Mouse (Mus musculus): ENCODE results near the gene Adgrg1.
A peak's percentile ranks its signal among the peaks of the same experiment; 100 is the strongest.

Gene Adgrg1

DNA sequence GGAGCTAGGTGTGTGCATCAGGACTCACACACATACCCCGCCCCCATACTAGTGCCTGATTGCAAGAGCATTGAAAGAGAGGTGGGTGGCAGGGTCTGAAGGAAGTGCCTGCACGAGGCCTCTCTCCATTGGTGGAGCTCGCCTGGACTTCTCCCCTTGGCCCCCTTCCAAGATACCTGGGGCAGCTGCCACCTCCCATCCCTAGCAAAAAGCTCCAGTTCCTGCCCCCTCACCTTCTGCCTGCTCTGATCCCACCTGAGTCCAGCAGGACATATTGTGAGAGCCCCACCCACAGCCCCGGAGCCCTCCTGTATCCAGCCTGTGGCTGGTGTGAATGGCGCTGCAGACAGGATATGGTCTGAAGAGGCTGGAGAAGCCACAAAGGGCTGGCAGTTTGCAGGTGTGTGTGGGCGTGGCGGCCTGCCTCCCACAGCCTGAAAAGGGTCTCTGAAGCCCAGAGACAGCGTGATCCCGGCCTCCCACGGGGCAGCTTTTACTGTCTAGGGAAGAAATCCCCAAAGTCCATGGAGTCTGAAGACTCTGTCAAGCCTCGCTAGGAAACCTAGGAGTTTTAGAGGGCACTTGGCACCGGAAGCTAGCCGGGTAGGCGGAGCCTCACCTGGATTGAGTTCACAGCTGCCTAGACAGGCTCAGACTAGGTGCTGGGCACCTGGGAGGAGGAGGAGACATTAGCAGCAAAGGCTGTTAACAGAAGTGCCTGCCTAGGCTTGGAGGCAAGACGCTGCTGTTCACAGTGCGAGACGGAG is 2.3 kb downstream of the Adgrg1 start:
- peak; percentile 64 to 67 for DNase-seq (ENCODE audit: low spot score in 2 of 2)

DNA sequence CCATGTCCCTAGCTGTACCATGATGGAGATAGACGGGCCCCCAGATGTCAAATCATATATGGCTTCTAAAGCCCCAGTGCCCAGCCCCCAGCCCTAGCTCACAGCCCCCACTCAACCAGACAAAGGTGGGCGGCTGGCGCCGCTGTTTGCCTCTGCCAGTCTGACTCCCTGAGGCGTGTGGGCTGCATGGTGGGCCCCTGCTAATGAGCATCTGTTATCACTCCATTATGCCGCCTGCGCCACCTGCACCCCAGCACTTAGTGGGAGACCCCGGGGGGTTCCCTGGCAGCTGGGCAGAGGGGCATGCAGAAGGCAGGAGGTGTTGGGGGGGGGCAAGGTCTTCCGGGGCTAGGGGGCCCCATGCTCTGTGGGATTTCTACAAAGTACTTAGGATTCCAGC is 3.6 kb downstream of the Adgrg1 start:
- DNase-seq (ENCODE audit: low spot score in 2 of 2): no peak

DNA sequence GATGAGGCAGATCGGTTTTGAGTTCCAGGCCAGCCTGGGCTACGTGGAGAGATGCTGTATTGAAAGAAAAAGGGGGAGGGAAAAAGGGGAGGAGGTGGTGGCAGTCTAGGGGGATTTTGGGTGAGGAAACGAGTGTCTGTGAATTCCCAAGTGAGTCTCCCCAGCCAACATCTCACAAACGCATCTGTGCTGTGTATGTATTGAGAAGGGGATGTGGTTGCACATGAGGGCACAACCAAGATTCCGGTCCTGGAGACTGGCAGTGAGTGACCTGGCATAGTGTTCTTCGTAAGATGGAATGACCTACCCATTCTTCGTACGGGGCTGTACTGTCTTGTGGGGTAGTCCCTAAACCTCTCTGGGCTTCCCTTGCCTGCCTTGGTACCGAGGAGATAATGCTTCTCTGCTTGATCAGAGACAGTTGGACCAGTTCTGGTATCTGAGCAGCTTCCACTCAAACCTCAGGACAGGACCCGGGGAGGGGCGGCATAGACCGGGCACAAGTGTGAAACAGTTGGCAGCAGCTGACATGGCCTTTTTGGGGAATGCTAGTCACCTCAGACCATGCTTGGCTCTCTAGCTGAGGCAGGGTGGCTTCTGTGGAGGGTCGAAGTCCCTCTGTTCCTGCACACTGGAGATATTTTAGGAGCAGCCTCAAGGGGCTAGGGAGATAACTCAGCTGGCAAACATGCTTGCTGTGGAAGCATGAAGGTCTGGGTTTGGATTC is 4.2 kb downstream of the Adgrg1 start:
- DNase-seq (ENCODE audit: low spot score in 2 of 2): no peak

DNA sequence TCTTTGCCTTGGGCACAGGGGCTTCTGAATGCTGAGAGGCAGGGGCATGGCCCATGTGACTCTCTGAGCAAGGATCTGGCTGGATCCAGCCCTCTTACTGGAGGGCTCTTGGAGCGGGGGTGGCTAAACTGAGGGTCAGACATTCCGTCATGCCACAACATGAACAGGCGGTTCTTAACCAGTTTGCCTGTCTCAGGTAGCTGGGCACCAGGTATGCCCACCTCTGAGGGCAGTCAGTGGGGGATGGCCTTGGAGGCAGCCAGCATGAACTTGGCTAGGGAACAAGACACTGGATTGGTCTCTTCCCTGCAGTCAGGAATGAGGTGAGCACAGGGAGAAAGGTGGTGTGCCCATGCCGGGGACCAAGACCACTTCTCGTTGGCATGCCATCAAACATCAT is 5.6 kb downstream of the Adgrg1 start:
- no peak for DNase-seq (ENCODE audit: low spot score in 2 of 2)

DNA sequence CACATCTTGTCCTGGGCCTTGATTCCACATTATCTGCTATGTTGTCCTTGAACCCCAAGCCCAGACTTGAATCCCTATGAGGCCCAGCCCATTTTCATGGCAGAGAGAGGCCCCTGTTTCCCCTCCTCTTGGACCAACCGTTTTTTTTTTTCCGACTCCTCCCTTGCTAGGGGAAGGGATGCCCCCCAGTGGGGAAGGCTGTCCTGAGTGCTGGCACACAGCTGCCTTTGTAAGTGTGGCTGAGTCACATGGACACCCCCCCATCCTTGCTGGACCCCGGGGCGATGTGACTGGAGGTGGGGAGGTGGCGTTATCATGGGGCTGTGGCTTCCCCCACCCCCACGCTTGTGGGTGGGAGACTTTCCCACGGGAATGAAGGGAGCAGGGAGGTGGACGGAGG is 6.4 kb downstream of the Adgrg1 start:
- no peak for DNase-seq (ENCODE audit: low spot score in 2 of 2)

DNA sequence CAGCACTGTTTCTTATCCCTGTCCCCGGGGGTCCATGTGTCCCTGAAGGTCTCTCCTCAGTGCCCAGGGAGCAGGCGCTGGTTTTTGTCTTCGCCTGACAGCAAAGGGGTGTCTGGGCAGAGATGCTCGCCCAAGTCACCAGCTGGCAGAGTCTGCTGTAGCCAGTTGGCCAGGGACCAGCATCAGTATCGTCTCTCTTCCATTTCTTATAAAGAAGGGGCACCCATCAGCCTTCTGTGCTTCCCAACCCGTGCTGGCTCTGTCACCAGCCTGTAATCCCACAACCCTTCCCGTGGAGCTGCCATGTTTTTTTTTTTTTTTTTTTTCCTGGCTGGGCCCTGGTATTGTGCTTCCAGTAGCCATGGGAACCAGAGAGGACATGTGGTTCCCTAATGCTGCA is 7.3 kb downstream of the Adgrg1 start:
- no peak for DNase-seq (ENCODE audit: low spot score in 2 of 2)

GRCm38 (mm10) chr8:94983146-94983545 is 8.6 kb downstream of the Adgrg1 start:
- no peak for DNase-seq (ENCODE audit: low spot score in 2 of 2)

- peak in 1 of 2 experiments; percentile 66 for DNase-seq (ENCODE audit: low spot score in 2 of 2)
Observed at GRCm38 (mm10) chr8:94983881-94984516, 9.4 kb downstream of the Adgrg1 start.

GRCm38 (mm10) chr8:94985023-94985422 is 10.5 kb downstream of the Adgrg1 start:
- no peak for DNase-seq (ENCODE audit: low spot score in 2 of 2)

DNA sequence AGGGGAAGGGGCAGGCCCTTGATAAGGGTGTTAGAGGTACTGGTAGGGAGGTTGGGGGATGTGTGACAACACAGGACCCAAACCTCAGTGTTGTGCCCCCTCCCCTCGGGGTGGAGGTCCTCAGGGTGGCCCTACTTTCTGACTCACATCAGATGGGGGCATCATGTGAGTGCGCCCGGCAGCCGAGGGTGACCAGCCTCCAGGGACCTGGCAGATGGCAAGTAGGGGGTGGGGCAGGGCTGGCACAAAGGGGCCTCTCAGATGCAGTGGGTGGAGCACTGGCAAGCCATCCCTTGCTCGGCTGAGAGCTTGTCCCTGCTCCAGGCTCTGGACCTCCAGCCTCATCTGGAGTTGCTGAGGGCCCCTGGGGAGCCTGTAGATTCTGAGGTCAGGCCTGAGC is 12.1 kb downstream of the Adgrg1 start:
- DNase-seq (ENCODE audit: low spot score in 2 of 2): no peak

- no peak for DNase-seq (ENCODE audit: low spot score in 2 of 2)
Observed at GRCm38 (mm10) chr8:94987553-94987952, 13.0 kb downstream of the Adgrg1 start.

DNA sequence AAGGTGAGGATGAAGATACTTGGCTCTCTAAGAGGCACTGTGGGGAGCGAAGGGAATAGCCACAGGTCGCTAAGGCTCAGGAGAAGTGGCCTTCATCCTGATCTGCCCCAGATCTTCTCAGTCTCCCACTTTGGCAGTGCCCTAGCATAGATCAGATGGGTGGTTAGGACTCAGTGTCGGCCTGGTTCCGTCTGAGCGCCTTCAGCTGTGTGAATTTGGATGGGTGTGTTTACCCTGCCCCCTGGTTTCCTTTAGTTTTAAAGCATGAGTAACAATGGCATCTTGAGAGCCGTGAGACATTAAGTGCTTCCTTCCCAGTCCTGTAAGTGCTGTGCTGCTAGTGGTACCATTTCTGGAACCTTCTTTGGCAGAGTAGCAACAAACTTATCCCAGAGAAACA is 14.1 kb downstream of the Adgrg1 start:
- DNase-seq (ENCODE audit: low spot score in 2 of 2): no peak

- no peak for DNase-seq (ENCODE audit: low spot score in 2 of 2)
Observed at GRCm38 (mm10) chr8:94989711-94990110, 15.2 kb downstream of the Adgrg1 start.

- DNase-seq (ENCODE audit: low spot score in 2 of 2): no peak
Observed at GRCm38 (mm10) chr8:94990598-94991453, 16.3 kb downstream of the Adgrg1 start.

DNA sequence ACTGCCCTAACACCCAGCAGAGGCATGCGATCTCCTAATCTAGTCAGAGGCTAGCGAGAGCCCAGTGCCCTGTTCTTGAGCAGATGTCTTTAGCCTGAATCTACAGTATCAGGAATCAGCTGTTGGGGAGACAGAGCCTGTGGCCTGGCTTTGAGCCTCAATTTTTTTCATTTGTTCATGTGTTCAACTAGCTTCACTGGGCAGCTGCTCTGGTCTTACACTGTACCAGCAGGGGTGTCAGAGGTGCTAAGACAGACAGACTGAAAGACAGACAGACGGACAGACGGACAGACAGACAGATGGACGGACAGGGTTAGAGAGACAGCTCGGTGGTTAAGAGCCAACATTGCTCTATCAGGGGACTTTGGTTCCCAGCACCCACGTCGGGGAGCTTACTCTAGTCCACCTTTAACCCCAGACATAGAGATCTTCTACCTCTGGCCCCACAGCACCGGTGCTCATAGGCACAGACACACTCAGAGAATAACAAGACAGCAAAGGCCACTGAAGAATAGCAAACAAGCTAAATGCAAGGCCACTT is 17.0 kb downstream of the Adgrg1 start:
- DNase-seq (ENCODE audit: low spot score in 2 of 2): no peak

- no peak for DNase-seq (ENCODE audit: low spot score in 2 of 2)
Observed at GRCm38 (mm10) chr8:94992010-94992409, 17.5 kb downstream of the Adgrg1 start.

GRCm38 (mm10) chr8:94992534-94992933 is 18.0 kb downstream of the Adgrg1 start:
- peak in 1 of 2 experiments; percentile 43 for DNase-seq (ENCODE audit: low spot score in 2 of 2)

GRCm38 (mm10) chr8:94992996-94993724 is 18.6 kb downstream of the Adgrg1 start:
- DNase-seq (ENCODE audit: low spot score in 2 of 2): no peak

DNA sequence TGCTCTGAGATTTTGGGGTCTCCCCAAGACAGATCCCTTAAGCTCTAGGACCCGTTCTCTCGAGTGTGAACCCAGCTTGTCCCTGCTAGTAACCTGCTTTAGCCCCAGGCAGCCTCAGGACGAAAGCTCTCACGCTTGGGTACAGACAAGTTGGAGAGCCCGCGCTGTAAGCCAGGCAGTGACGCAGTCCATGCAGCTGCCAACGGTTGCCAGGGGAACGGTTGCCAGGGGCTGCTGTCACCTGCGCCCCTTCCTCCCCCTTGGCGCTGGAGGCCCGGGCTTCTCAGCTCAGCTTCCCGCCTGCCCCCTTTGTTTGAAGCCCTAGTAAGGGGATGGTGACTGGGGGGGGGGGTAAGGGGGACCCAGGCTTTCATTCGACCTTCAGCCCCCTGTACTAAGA is 19.5 kb downstream of the Adgrg1 start:
- no peak for DNase-seq (ENCODE audit: low spot score in 2 of 2)

GRCm38 (mm10) chr8:94994510-94994909 is 20.0 kb downstream of the Adgrg1 start:
- no peak for DNase-seq (ENCODE audit: low spot score in 2 of 2)

GRCm38 (mm10) chr8:94995336-94995893 is 20.9 kb downstream of the Adgrg1 start:
- no peak for DNase-seq (ENCODE audit: low spot score in 2 of 2)

Measured in urinary bladder, postnatal 36 days (tissue).